Mouse (Mus musculus): Measurements from ENCODE around the gene H6pd. TPM values are rescaled to one million over a fixed set of nuclear protein-coding genes. Genes with fewer than 3 reads are reported as not detected.
A peak's percentile ranks its signal among the peaks of the same experiment; 100 is the strongest.

The H6pd gene
- polyA plus RNA-seq, 1 experiment from 2014 or later, result 12.7 TPM

DNA sequence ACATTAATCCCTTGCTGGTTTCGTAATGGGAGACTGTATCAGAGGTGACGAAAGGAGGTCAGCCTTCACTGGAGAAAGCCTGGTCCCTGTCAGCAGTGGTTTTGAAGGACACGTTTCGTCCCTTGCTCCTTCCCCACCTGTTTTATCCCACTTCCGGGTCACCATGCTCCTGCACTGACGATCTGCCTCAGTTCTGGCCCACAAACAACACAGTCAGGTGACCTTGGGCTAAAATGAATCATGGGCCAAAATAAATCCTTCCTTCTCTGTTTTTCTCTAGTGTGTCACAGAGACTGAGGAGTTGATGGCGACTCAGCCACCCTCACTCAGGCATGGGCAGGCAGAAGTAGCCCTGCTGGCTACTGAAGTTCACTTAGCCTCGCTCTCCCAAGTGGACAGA lies 33.5 kb downstream of the H6pd start:
- Histone ChIP-seq H3K4me1 (replicated peaks) (peaks cover 38% of the 10 kb centered on the region), H3K27ac (ENCODE audit: poor library complexity, severe bottlenecking) (no peak overlapping the region), H3K4me3 (no peak overlapping the region), H3K4me2 (no peak overlapping the region), H3K9me3 (replicated peaks) (no peaks in the 10 kb centered on the region), H3K9ac (no peak overlapping the region), H3K27me3 (replicated peaks) (peaks cover 9% of the 10 kb centered on the region), H3K36me3 (no peaks in the 10 kb centered on the region)
- ATAC-seq (ENCODE audit: insufficient number of reproducible peaks, low FRiP score), result no peak
- WGBS, result 35% methylated on average over 8 of the region's 8 CpGs

DNA sequence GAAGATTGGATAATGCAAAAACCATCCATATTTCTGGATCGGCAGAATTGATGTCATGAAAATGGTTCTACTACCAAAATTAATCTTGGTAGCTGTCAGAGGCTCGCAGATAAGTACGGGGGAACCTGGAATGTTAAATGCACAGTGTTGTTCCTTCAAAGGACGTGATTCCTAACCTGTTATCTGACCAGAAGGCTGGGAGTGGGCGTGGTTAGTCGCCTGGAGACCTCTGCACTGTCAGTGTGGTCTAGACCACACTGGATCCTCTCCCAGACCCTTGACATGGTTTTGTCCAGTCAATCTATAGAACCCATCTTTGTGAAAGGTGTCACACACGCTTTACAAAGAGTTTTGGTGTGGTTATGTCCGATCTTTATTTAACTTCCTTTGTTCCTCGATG lies 37.4 kb downstream of the H6pd start:
- Histone ChIP-seq H3K27ac (ENCODE audit: poor library complexity, severe bottlenecking) (no peak overlapping the region), H3K27me3 (replicated peaks) (peaks cover 6% of the 10 kb centered on the region; the same call in 1 of the 2 replicates), H3K4me1 (replicated peaks) (peaks cover 17% of the 10 kb centered on the region), H3K9me3 (replicated peaks) (no peaks in the 10 kb centered on the region), H3K4me3 (no peak overlapping the region), H3K36me3 (no peaks in the 10 kb centered on the region), H3K9ac (no peak overlapping the region), H3K4me2 (no peak overlapping the region)
- WGBS, result 47% methylated on average over 9 of the region's 9 CpGs
- no peak for ATAC-seq (ENCODE audit: insufficient number of reproducible peaks, low FRiP score)

DNA sequence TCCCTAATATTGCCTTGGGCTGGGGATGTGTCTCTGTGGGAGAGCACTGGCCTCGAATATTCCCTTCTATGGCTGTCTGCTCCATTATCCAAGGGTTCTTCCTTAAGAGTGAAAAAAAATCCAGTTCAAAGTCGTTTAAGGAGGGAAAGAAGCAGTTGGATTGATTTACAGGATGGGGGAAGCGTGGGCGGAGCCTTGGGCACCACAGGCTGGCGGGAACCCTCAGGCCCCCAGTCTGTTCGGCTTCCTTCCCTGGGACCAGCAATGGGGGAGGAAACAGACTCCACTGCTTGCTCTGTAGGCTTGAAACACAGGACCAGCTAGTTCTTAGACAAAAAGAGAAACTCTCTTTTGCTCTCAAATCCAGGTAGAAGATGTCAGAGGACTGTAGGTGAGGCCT lies 40.3 kb downstream of the H6pd start:
- H3K9ac ChIP-seq, result no peak overlapping the region
- peaks cover 20% of the 10 kb centered on the region for H3K4me1 ChIP-seq (replicated peaks)
- H3K27ac ChIP-seq (ENCODE audit: poor library complexity, severe bottlenecking), result no peak overlapping the region
- H3K4me3 ChIP-seq, result no peak overlapping the region
- H3K4me2 ChIP-seq, result no peak overlapping the region
- H3K27me3 ChIP-seq (replicated peaks), result peaks cover 6% of the 10 kb centered on the region; the same call in 1 of the 2 replicates
- H3K36me3 ChIP-seq, result no peaks in the 10 kb centered on the region
- H3K9me3 ChIP-seq (replicated peaks), result no peaks in the 10 kb centered on the region
- no peak for ATAC-seq (ENCODE audit: insufficient number of reproducible peaks, low FRiP score)
- 36% methylated on average over 6 of the region's 6 CpGs for WGBS

DNA sequence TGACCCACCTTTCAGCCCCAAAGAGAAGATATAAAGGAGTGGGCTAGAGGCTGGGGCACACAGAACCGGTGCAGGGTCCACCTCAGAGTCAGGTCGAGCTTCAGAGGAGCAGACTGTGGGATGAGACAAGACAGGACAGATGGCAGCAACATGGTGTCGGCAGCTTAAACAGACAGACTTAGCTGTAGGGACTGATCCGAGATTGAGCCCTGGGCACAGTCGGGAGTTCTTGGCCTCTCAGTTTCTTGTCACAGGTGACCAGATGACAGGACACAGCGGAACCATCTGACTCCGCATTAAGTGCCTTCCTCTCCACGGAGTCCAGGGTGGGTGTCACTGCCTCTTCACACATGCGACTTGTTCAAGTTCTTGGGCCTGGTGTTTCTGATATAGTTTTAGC lies 41.9 kb downstream of the H6pd start:
- Histone ChIP-seq H3K27me3 (replicated peaks) (0 out of 2 replicates have a peak, but pooled peaks cover 6% of the 10 kb centered on the region), H3K4me2 (no peak overlapping the region), H3K9me3 (replicated peaks) (no peaks in the 10 kb centered on the region), H3K4me3 (no peak overlapping the region), H3K4me1 (replicated peaks) (peaks cover 20% of the 10 kb centered on the region), H3K27ac (ENCODE audit: poor library complexity, severe bottlenecking) (no peak overlapping the region), H3K36me3 (no peaks in the 10 kb centered on the region), H3K9ac (no peak overlapping the region)
- 75% methylated on average over 9 of the region's 9 CpGs for WGBS
- no peak for ATAC-seq (ENCODE audit: insufficient number of reproducible peaks, low FRiP score)

DNA sequence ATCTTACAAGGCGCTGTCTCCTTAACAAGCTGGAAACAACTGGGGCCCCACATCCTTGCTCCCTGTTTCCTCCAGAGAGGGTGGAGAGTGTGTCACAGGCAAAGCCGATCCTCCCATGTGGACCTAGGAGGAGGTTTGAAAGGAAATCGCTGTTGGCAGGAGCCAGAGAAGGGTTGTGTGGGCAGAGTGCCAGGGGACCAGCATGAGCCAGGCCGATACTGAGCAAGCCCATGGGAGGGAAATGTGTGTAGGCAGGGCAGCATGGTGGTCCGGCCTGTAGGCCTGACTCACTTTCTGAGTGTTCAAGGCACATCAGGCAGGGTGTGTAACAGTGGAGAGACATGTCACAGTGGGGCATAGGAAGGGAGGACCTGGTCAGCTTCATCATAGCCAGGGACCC lies 42.6 kb downstream of the H6pd start:
- Histone ChIP-seq H3K27me3 (replicated peaks) (0 out of 2 replicates have a peak, but pooled peaks cover 6% of the 10 kb centered on the region), H3K4me3 (no peak overlapping the region), H3K4me1 (replicated peaks) (peaks cover 17% of the 10 kb centered on the region; the same call in 1 of the 2 replicates), H3K4me2 (no peak overlapping the region), H3K27ac (ENCODE audit: poor library complexity, severe bottlenecking) (no peak overlapping the region), H3K9me3 (replicated peaks) (no peaks in the 10 kb centered on the region), H3K9ac (no peak overlapping the region), H3K36me3 (no peaks in the 10 kb centered on the region)
- ATAC-seq (ENCODE audit: insufficient number of reproducible peaks, low FRiP score), result 0 out of 2 replicates have a peak, but pooled peaks have one; percentile 27
- WGBS, result 56% methylated on average over 5 of the region's 5 CpGs

DNA sequence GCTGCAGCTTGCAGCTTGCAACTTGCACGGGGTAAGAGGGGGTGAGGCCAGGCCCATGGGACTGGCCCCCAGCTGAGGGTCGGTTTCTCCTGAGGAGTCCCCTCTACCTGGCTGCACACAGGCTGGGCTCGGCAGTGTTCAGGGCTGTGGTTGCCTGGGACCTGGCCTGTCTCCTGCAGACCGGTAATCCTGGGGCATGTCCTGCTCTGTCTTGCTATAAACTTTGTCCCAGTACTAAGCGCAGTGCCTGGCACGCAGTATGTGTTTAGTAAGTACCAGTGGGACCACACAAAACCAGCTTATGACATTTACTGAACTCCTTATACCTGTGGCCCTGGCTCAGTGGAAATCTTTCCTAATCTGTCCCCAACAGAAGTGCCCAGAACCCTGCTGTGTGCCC lies 43.2 kb downstream of the H6pd start:
- Histone ChIP-seq H3K27ac (ENCODE audit: poor library complexity, severe bottlenecking) (no peak overlapping the region), H3K9ac (no peak overlapping the region), H3K4me2 (no peak overlapping the region), H3K4me1 (replicated peaks) (peaks cover 17% of the 10 kb centered on the region; the same call in 1 of the 2 replicates), H3K36me3 (no peaks in the 10 kb centered on the region), H3K27me3 (replicated peaks) (0 out of 2 replicates have a peak, but pooled peaks cover 6% of the 10 kb centered on the region), H3K4me3 (no peak overlapping the region), H3K9me3 (replicated peaks) (no peaks in the 10 kb centered on the region)
- no peak for ATAC-seq (ENCODE audit: insufficient number of reproducible peaks, low FRiP score)
- WGBS, result 71% methylated on average over 6 of the region's 6 CpGs

DNA sequence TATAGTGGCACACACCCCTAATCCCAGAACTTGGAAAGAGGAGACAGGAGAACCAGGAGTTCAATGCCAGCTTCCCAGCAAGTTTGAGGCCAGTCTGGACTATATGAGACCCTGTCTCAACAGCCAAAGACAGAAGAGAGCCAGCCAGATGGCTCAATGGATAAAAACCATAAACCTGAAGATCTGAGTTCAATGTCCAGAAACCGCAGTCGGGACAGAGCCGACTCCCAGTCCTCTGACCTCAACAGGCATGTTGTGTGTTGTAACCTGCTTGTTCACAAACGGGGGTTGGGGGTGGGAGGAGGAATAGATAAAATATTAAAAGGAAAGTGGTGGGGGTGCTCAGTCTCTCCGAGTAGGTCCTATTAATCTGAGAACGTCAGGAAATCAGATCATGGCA lies 43.6 kb downstream of the H6pd start:
- H3K4me2 ChIP-seq, result no peak overlapping the region
- 0 out of 2 replicates have a peak, but pooled peaks cover 2% of the 10 kb centered on the region for H3K27me3 ChIP-seq (replicated peaks)
- ATAC-seq (ENCODE audit: insufficient number of reproducible peaks, low FRiP score), result no peak
- H3K27ac ChIP-seq (ENCODE audit: poor library complexity, severe bottlenecking), result no peak overlapping the region
- no peaks in the 10 kb centered on the region for H3K36me3 ChIP-seq
- WGBS, result 73% methylated on average over 6 of the region's 6 CpGs
- peaks cover 17% of the 10 kb centered on the region; the same call in 1 of the 2 replicates for H3K4me1 ChIP-seq (replicated peaks)
- no peaks in the 10 kb centered on the region for H3K9me3 ChIP-seq (replicated peaks)
- no peak overlapping the region for H3K4me3 ChIP-seq
- H3K9ac ChIP-seq, result no peak overlapping the region

DNA sequence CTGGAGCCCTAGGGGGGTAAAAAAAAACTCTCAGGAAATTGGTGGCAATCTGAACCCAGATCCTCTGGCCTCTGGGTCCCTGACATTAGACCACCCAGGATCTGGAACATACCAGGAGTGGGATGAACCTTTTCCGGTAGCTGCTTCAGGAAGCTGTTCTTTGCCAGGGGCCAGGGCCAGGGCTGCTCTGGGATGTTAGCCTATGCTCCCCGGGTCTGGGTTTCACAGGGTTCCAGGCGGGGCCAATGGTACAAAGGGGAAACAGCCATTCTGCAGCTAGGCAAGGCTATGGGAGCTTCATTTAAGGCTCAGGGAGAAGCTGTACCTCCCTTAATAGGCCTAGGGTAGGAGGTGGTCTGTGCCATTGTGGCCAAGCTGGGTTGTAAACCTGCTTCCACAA lies 44.1 kb downstream of the H6pd start:
- H3K4me2 ChIP-seq, result no peak overlapping the region
- no peak overlapping the region for H3K9ac ChIP-seq
- peaks cover 17% of the 10 kb centered on the region; the same call in 1 of the 2 replicates for H3K4me1 ChIP-seq (replicated peaks)
- 65% methylated on average over 3 of the region's 3 CpGs for WGBS
- ATAC-seq (ENCODE audit: insufficient number of reproducible peaks, low FRiP score), result no peak
- no peak overlapping the region for H3K27ac ChIP-seq (ENCODE audit: poor library complexity, severe bottlenecking)
- no peaks in the 10 kb centered on the region for H3K27me3 ChIP-seq (replicated peaks)
- H3K9me3 ChIP-seq (replicated peaks), result no peaks in the 10 kb centered on the region
- H3K4me3 ChIP-seq, result no peak overlapping the region
- H3K36me3 ChIP-seq, result no peaks in the 10 kb centered on the region

DNA sequence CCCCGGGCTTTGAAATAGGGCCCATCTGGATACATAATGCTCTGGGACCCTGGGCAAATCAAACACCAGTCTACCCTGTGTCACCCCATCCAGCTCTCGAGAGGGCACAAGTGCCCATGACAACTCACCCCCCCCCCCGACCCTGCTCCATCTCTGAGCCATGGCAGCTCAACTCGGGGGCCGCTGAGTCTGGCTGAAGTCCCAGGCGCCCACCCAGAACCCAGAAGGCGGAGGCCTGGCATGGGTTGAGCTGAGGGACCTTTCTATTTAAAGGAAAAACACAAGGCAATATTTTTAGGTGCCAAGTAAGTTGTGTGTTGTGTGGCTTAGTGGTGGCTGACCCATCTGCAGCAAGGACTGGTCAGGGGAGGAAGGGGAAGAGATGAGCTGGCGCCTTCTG lies 44.5 kb downstream of the H6pd start:
- no peak for ATAC-seq (ENCODE audit: insufficient number of reproducible peaks, low FRiP score)
- WGBS, result 83% methylated on average over 8 of the region's 8 CpGs
- H3K9ac ChIP-seq, result no peak overlapping the region

DNA sequence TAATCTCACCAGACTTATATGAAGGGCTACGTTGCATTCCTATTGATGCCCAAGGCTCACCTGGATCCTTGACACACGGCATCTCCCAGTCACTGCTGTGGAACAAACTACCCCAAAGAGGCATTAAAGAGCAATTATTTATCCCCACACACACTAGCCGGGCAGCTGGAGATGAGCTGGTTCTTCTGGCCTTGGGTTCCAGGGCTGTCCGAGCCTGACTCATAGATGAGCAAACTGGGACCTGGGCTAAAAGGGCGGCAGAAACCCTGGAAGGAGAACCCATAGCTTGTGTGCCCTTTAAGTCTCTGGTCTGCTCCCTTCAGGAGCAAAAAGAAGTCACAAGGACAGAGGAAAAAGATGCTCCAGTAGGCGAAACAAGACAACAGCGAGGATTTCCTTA lies 48.4 kb downstream of the H6pd start:
- 83% methylated on average over 7 of the region's 7 CpGs for WGBS

More for the DNA sequence above, 44.5 kb downstream of the H6pd start:
- Histone ChIP-seq H3K4me3 (no peak overlapping the region), H3K27me3 (replicated peaks) (no peaks in the 10 kb centered on the region), H3K4me2 (no peak overlapping the region), H3K36me3 (no peaks in the 10 kb centered on the region), H3K4me1 (replicated peaks) (peaks cover 17% of the 10 kb centered on the region; the same call in 1 of the 2 replicates), H3K27ac (ENCODE audit: poor library complexity, severe bottlenecking) (no peak overlapping the region), H3K9me3 (replicated peaks) (no peaks in the 10 kb centered on the region)

DNA sequence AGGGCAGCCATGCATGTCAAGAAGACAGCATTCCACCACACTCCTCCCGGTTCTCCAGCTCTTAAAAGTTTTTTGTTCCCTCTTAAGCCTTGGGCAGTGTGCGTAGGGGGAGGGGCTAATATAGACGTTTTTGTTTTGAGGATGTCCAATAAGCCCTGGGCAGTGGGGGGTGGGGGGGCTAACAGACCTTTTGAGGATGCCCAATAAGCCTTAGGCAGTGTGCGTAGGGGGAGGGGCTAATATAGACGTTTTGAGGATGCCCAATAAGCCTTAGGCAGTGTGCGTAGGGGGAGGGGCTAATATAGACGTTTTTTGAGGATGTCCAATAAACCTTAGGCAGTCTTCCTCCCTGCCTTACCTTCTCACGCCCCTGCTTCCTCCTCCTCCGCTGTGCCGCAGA lies 49.0 kb downstream of the H6pd start:
- Histone ChIP-seq H3K9ac (no peak overlapping the region), H3K4me1 (replicated peaks) (peaks cover 11% of the 10 kb centered on the region), H3K27ac (ENCODE audit: poor library complexity, severe bottlenecking) (no peak overlapping the region), H3K4me2 (no peak overlapping the region), H3K36me3 (no peaks in the 10 kb centered on the region), H3K27me3 (replicated peaks) (peaks cover 16% of the 10 kb centered on the region), H3K4me3 (no peak overlapping the region), H3K9me3 (replicated peaks) (no peaks in the 10 kb centered on the region)
- WGBS, result 51% methylated on average over 10 of the region's 10 CpGs
- no peak for ATAC-seq (ENCODE audit: insufficient number of reproducible peaks, low FRiP score)

More for the DNA sequence above, 48.4 kb downstream of the H6pd start:
- no peaks in the 10 kb centered on the region for H3K9me3 ChIP-seq (replicated peaks)
- H3K4me3 ChIP-seq, result no peak overlapping the region
- no peak overlapping the region for H3K9ac ChIP-seq
- H3K4me2 ChIP-seq, result no peak overlapping the region
- H3K36me3 ChIP-seq, result no peaks in the 10 kb centered on the region
- ATAC-seq (ENCODE audit: insufficient number of reproducible peaks, low FRiP score), result no peak
- peaks cover 16% of the 10 kb centered on the region for H3K27me3 ChIP-seq (replicated peaks)
- no peak overlapping the region for H3K27ac ChIP-seq (ENCODE audit: poor library complexity, severe bottlenecking)
- peaks cover 11% of the 10 kb centered on the region for H3K4me1 ChIP-seq (replicated peaks)

DNA sequence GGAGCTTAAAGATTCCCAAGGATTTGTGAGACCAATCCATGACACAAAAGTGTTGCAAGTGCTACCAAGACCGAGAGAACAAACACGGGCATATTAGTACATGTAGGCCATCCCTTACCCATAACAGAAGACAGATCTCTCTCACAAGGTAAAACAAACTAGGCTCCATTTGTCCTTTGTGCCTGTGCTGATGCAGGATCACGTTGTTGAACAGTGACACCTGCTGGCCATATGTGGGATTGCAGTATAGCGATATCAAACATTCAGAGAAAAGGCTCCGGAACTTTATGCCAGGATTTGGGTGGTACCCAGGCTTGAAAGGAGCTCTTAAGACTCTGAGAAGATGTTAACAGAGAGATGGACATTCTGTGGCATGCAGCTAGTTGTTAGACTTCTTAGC lies 50.3 kb downstream of the H6pd start:
- 5% methylated on average over 5 of the region's 5 CpGs for WGBS
- Histone ChIP-seq H3K4me3 (no peak overlapping the region), H3K4me2 (no peak overlapping the region), H3K9ac (no peak overlapping the region), H3K27ac (ENCODE audit: poor library complexity, severe bottlenecking) (no peak overlapping the region), H3K27me3 (replicated peaks) (peaks cover 16% of the 10 kb centered on the region), H3K4me1 (replicated peaks) (peaks cover 14% of the 10 kb centered on the region), H3K9me3 (replicated peaks) (no peaks in the 10 kb centered on the region), H3K36me3 (no peaks in the 10 kb centered on the region)
- no peak for ATAC-seq (ENCODE audit: insufficient number of reproducible peaks, low FRiP score)

All from heart, embryonic 12.5 days (tissue).